Mouse (Mus musculus) lung, adult 2 months (tissue): ENCODE measurements around the gene Fanca.

Source experiments
- CTCF ChIP-seq: fragments of 200-500 bp; IDR thresholded peaks from 2 replicates; pipeline ENCODE4 v1.5.1; 2011; ENCODE audit warnings: mild to moderate bottlenecking, low read length, control low read depth; ENCODE audit not compliant: insufficient read depth
- POLR2A ChIP-seq: fragments of 200-500 bp; IDR thresholded peaks from 2 replicates; pipeline ENCODE4 v1.6.1; 2011; ENCODE audit warnings: low read depth, mild to moderate bottlenecking, control low read depth, low read length, borderline replicate concordance; ENCODE audit errors: extremely low read depth

- TF ChIP-seq POLR2A: no peak
- no peak for TF ChIP-seq CTCF
These were observed 9.6 kb downstream of the Fanca start for GRCm38 (mm10) chr8:123308738-123309137.
